Mouse (Mus musculus) lung, postnatal 0 days (tissue): ENCODE data around the gene Ogfod2.

Experiments
- CTCF ChIP-seq: IDR thresholded peaks from 2 replicates; pipeline ENCODE4 v1.5.1; 2016; ENCODE audit warnings: antibody characterized with exemption, mild to moderate bottlenecking
- EP300 ChIP-seq: IDR thresholded peaks from 2 replicates; pipeline ENCODE4 v1.6.1; 2016; ENCODE audit warnings: antibody characterized with exemption, mild to moderate bottlenecking, control low read depth

- TF ChIP-seq CTCF, result no peak
- no peak for TF ChIP-seq EP300
Observed at GRCm38 (mm10) chr5:124098923-124099322, 13.2 kb upstream of the Ogfod2 start.
